Mouse (Mus musculus): Measurements from ENCODE around the gene 2810408A11Rik.

DNA sequence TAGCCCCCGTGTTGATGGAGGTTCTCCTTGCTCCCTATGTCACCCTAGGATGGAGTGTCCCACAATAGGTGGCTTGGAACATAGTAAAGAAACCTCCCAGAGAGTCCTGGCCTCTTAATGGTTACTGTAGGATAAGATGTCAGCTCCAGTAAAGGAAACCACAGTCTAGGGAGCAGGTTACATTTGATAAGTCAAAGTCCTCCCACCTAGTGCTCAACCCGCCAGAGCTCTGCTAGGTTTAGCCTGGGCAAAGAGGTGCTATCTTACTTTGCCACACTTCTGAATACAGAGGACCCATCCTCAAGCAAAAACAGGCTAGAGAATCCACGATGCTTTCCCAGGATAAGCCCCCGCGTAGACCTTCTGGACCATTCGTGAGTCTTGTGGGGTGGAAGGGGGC lies 21.8 kb downstream of the 2810408A11Rik start:
- TF ChIP-seq CTCF (IDR thresholded peaks at IDR 0.05) (no peak), EP300 (IDR thresholded peaks at IDR 0.05) (no peak)
